Comparison of ENCODE assay signal across 9 mouse cellular contexts in genomic region chr5:143547384-143547783, GRCm38 (mm10). TPM values are rescaled to one million over a fixed set of nuclear protein-coding genes. Genes with fewer than 3 reads are reported as not detected.
DNase-seq lines count a peak whose midpoint lies in the region; ATAC-seq lines count a peak whose summit lies in the region.
"Had no signal": no experiment of that assay in that cellular context is flagged by ENCODE, and none has a peak within 500 bp of the region (broad histone marks: within the 10 kb centered on the region; RNA-seq: fewer than 3 reads in every experiment).

No protein-coding gene starts in this region.

- ATAC-seq in forebrain, embryonic 11.5 days (replicated peaks; ENCODE audit: low FRiP score), result no peak
- no peak for ATAC-seq in forebrain, embryonic 15.5 days (replicated peaks)
- no peak for ATAC-seq in heart, embryonic 15.5 days (replicated peaks; ENCODE audit: insufficient number of reproducible peaks, insufficient read depth, low FRiP score, low read depth)
- ATAC-seq in megakaryocyte, adult 5-6 weeks (ENCODE audit: poor library complexity, severe bottlenecking), result peak; percentile 81

- H3K9me3 ChIP-seq in forebrain, embryonic 11.5 days (ENCODE audit: control insufficient read depth, low read length), result no peaks in the 10 kb centered on the region
- no peaks in the 10 kb centered on the region for H3K9me3 ChIP-seq in forebrain, embryonic 15.5 days
- H3K9me3 ChIP-seq in heart, embryonic 15.5 days (replicated peaks), result no peaks in the 10 kb centered on the region
- H3K9me3 ChIP-seq: stomach, embryonic 15.5 days had no signal

- peak; percentile 90 for DNase-seq in forebrain, embryonic 11.5 days (ENCODE audit: low spot score)
- DNase-seq in adrenal gland, adult (ENCODE audit: inconsistent age in 2 of 2, low spot score in 1 of 2), result peak; percentile 80 to 95
- peak; percentile 73 for DNase-seq in embryo, embryonic 11 days
- DNase-seq in left cerebral cortex, adult 11 months (ENCODE audit: low spot score), result peak; percentile 64
- peak; percentile 88 to 89 for DNase-seq in spleen, postnatal 10 days (ENCODE audit: low spot score in 2 of 2)

- H3K9ac ChIP-seq in forebrain, embryonic 11.5 days (ENCODE audit: low read length), result no peak overlapping the region
- no peak overlapping the region for H3K9ac ChIP-seq in forebrain, embryonic 15.5 days (replicated peaks)
- no peak overlapping the region for H3K9ac ChIP-seq in heart, embryonic 15.5 days
- H3K9ac ChIP-seq: stomach, embryonic 15.5 days had no signal

- WGBS in forebrain, embryonic 11.5 days, result 10% methylated on average over 11 of the region's 11 CpGs
- WGBS in forebrain, embryonic 15.5 days, result 6% methylated on average over 11 of the region's 11 CpGs
- 4% methylated on average over 11 of the region's 11 CpGs for WGBS in heart, embryonic 15.5 days

- H3K4me3 ChIP-seq in forebrain, embryonic 11.5 days (ENCODE audit: low read depth, low read length), result no peak overlapping the region
- no peak overlapping the region for H3K4me3 ChIP-seq in forebrain, embryonic 15.5 days
- 0 out of 2 replicates have a peak overlapping the region, but pooled peaks have one; percentile 1 for H3K4me3 ChIP-seq in heart, embryonic 15.5 days

- no peak overlapping the region for H3K4me2 ChIP-seq in forebrain, embryonic 11.5 days (ENCODE audit: low read depth, low read length, severe bottlenecking)
- H3K4me2 ChIP-seq in forebrain, embryonic 15.5 days (replicated peaks), result no peak overlapping the region
- H3K4me2 ChIP-seq in heart, embryonic 15.5 days, result peak overlapping the region; percentile 31; the same call in 1 of the 2 replicates

- H3K36me3 ChIP-seq in forebrain, embryonic 11.5 days (ENCODE audit: control insufficient read depth, insufficient read depth, low read length), result no peaks in the 10 kb centered on the region; the same call in 1 of the 2 replicates
- no peaks in the 10 kb centered on the region for H3K36me3 ChIP-seq in forebrain, embryonic 15.5 days
- no peaks in the 10 kb centered on the region for H3K36me3 ChIP-seq in heart, embryonic 15.5 days
- H3K36me3 ChIP-seq: stomach, embryonic 15.5 days had no signal

- H3K27me3 ChIP-seq in forebrain, embryonic 11.5 days (ENCODE audit: control insufficient read depth, insufficient read depth, low read length), result no peaks in the 10 kb centered on the region
- peaks cover 5% of the 10 kb centered on the region; the same call in 1 of the 2 replicates for H3K27me3 ChIP-seq in forebrain, embryonic 15.5 days
- no peaks in the 10 kb centered on the region for H3K27me3 ChIP-seq in heart, embryonic 15.5 days
- H3K27me3 ChIP-seq: stomach, embryonic 15.5 days had no signal

- H3K4me1 ChIP-seq in forebrain, embryonic 11.5 days (replicated peaks; ENCODE audit: control insufficient read depth, insufficient read depth, low read length), result peaks cover 3% of the 10 kb centered on the region; the same call in 1 of the 2 replicates
- peaks cover 35% of the 10 kb centered on the region for H3K4me1 ChIP-seq in forebrain, embryonic 15.5 days
- H3K4me1 ChIP-seq in heart, embryonic 15.5 days (replicated peaks), result peaks cover 21% of the 10 kb centered on the region

- H3K27ac ChIP-seq in forebrain, embryonic 11.5 days (ENCODE audit: low read depth, low read length), result no peak overlapping the region
- H3K27ac ChIP-seq in forebrain, embryonic 15.5 days (replicated peaks), result no peak overlapping the region
- no peak overlapping the region for H3K27ac ChIP-seq in heart, embryonic 15.5 days

RNA-seq across cellular contexts. Expression of gene Rac1, which starts 19.5 kb away (rescaled TPM):
- polyA plus RNA-seq in forebrain, embryonic 11.5 days (2014; fragmentation: Nextera tagmentation; extraction: Ambion mirVana), result 464 and 491 TPM in 2 replicates
- 396 and 402 TPM in 2 replicates for polyA plus RNA-seq in forebrain, embryonic 15.5 days (2015; fragmentation: Nextera tagmentation; extraction: Ambion mirVana)
- 322 and 367 TPM in 2 replicates for polyA plus RNA-seq in heart, embryonic 15.5 days (2015; fragmentation: Nextera tagmentation; extraction: Ambion mirVana)
- 1,230 and 1,275 TPM in 2 replicates for total RNA-seq in megakaryocyte, adult 5-6 weeks (2015)
- total RNA-seq in megakaryocyte, adult 5-6 weeks (2017), result 215 and 239 TPM in 2 replicates
